Mouse (Mus musculus) heart, postnatal 25 days (tissue): Measurements from ENCODE around the gene Lgals1. TPM values are rescaled to one million over a fixed set of nuclear protein-coding genes. Genes with fewer than 3 reads are reported as not detected.
"Not testable (repeated sequence)": the region's sequence is repeated elsewhere in the genome, so short reads cannot be mapped to it uniquely, and the experiment has no call there.

Source experiments
- DNase-seq: peaks from one replicate; pipeline ENCODE4 v3.0.0; 2022; ENCODE audit warnings: low spot score
- intact Hi-C: fragments of 180-260 bp; cut with DNase I; formaldehyde crosslinking; loops from one replicate; pipeline ENCODE4 v1.15.1; 2025
- total RNA-seq, 2 experiments: library from RNA; stranded (reverse); gene quantifications; 2 replicates each; pipeline ENCODE4 v1.2.3; 2021

The Lgals1 gene
- total RNA-seq: 100 to 1,000 TPM; 188 to 192 TPM

DNA sequence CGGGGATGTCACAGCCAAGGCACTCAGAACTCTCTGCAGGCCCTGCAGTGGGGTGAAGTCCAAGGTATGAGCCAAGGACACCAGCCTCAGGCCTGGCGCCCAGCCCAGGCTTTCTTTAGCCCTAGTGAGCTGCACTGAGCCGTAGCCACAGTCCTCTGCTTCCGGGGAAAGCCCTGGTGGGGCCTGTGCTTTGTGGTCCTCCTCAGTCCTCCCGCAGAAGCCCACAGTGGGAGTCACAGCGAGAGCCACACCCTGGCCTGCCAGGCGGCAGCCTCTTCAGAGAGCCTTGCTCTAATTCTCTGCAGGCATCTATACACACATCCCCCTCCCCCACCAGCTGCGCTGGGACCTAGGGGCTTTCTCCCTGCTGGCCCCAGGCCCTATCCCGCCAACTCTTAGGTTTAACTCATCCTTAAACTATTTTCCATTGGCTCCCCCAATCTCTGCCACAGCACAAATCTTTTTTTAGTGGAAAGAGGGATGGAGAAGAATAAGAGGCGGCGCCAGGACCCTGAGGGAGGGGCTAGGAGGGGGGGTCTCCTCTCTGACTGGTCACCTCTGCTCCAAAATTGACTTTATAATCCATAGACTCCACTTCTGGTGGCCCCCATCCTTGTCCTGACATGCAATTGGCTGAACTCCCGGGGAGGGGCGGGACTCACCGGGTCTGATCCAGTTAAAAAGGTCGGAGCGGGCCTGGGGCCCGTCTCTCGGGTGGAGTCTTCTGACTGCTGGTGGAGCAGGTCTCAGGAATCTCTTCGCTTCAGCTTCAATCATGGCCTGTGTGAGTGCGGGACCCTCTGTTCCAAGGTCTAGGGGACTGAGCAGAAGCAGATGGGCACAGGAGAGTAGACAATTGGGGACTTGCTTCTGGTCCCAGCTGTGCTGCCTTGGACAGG, at the start of gene Lgals1:
Lgals1 (plus strand) TSS at position 705 of the 899 bp plus-strand sequence.
- DNase-seq: peak; percentile 90
- intact Hi-C loops: no loop called here

DNA sequence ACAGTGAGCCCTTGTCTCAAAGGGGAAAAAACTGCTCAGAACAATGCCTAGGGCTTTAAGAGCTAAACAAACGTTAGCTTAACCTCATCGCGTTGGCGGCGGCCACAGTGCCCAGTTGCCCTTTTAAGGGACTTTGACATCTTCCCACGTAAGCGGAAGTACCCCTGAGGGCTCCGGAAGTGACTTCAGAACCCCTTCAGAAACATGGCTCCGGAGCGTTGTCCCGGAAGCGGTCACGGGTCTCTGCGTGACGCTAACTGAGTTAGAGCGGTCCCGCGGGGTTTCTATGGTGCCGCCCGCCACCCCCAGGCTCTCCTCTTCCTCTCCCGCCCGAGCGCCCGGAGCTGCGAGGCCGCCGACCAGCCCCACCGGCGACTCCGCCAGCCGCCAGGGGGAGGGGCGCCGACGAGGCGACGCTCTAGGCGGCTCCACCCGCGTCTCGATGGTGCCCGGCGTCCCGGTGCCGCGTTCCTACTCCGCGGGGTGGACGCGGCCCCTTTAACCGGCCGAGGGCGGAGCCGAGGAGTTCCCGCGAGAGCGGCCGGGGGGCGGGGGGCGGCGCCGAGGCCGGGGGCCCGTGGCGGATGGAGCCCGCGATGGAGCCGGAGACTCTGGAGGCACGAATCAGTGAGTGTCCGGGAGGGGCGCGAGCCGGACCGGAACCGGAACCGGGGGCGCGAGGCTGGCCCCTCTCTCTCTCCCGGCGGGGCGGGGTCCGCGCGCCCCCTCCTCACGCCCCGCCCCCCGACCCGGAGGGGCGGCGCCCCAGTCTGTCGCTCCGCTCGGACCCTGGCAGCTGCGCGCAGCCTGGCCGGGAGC, 49.3 kb upstream of the Lgals1 start, which contains the start of gene Gga1:
Gga1 (plus strand) TSS at position 200 of the 819 bp plus-strand sequence.
- intact Hi-C loops: no loop called here
- peak; percentile 89 for DNase-seq

GRCm38 (mm10) chr15:78877810-78878390, 48.6 kb upstream of the Lgals1 start:
- intact Hi-C loops: no loop called here
- DNase-seq: no peak

DNA sequence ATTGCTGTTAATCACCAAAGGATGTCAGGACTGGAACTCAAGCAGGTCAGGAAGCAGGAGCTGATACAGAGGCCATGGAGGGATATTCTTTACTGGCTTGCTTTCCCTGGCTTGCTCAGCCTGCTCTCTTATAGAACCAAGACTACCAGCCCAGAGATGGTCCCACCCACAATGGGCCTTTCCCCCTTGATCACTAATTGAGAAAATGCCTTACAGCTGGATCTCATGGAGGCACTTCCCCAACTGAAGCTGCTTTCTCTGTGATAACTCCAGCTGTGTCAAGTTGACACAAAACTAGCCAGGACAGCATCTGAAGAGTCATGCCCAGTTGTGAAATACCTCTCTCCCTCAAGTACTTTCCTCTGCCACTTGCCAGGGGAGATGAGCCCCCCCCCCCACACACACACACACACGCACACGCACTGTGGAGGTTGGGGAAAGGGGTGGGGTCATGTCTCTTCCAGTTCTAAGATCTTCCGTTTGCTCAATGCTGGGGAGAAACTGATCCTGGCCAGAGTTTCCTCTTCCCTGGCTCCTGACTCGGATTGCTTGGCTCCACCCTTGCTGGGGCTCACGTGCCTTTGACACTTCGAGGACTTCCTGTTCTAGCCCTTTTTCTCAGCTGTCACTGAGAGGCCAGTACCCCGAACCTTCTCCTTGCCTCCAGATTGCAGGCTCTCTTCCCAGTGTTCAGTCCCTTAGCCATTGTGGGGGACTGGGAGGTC, 47.6 kb upstream of the Lgals1 start:
- intact Hi-C loops, DNase-seq: not testable (repeated sequence)

DNA sequence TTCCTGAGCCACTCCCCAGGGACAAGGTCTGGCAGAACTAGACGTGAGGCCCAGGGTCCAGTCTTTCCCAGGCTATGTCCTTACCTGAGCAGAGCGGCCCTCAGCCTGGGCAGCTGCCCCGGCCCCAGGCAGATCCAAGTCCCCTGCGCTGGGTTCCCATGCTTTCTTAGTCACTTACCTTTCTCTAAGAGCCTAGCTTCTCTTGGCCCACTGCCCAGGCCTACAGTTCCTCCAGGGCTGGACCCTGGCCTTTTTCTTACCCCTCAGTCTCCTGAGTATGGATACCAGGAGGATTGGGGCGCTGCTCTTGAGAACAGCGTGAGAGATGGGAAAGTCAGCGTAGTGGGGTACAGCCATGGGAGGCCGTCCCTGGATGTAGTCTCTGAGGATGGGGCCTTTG, 46.1 kb upstream of the Lgals1 start:
- DNase-seq: no peak
- intact Hi-C loops: no loop called here

GRCm38 (mm10) chr15:78881828-78882227, 44.7 kb upstream of the Lgals1 start:
- DNase-seq: no peak

GRCm38 (mm10) chr15:78889401-78889853, 37.1 kb upstream of the Lgals1 start:
- DNase-seq: no peak
- intact Hi-C loops: no loop called here

More at GRCm38 (mm10) chr15:78881828-78882227, 44.7 kb upstream of the Lgals1 start:
- intact Hi-C loops: no loop called here

DNA sequence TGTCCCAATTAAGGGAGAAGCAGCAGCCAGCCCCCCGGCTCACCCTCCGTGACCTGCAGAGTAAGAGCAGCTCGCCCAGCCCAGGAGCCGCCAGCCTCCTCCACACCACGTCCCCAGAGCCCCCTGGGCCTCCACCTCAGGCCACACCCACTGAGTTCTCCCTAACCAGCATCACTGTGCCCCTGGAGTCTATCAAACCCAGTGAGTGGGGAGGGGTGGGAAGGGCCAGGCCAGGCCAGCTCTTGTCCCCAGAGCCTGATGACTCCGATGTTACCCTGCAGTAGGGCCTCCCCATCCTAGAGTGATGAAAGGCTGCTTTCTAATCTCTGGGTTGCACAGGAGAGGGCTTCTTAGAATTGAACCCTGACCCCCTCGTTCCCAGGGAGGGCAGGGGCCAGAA, 34.1 kb upstream of the Lgals1 start:
- intact Hi-C loops: no loop called here
- no peak for DNase-seq

GRCm38 (mm10) chr15:78894726-78895125, 31.8 kb upstream of the Lgals1 start:
- intact Hi-C loops: no loop called here
- no peak for DNase-seq

DNA sequence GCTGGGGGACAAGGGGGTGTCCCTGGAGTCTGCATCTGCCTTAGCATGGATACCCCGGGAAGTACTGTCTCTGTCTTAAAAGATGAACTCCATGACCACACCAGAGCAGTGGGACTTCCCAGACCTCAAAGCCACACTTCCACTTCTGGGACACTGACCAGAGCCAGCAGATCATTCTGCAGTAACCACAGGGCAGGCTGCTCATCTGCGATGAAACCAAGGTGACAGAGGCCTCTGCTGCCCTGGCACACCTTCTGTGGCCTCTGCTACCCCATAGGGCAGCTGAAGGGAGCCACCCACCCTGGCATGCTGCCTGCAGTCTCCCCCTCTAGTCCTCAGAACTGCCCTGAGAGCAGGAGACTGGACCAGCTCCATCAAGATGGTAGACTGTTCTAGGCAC, 30.8 kb upstream of the Lgals1 start:
- DNase-seq: no peak
- intact Hi-C loops: no loop called here

GRCm38 (mm10) chr15:78896149-78896548, 30.4 kb upstream of the Lgals1 start:
- intact Hi-C loops: no loop called here
- no peak for DNase-seq

GRCm38 (mm10) chr15:78897488-78897887, 29.0 kb upstream of the Lgals1 start:
- no peak for DNase-seq
- intact Hi-C loops: no loop called here

DNA sequence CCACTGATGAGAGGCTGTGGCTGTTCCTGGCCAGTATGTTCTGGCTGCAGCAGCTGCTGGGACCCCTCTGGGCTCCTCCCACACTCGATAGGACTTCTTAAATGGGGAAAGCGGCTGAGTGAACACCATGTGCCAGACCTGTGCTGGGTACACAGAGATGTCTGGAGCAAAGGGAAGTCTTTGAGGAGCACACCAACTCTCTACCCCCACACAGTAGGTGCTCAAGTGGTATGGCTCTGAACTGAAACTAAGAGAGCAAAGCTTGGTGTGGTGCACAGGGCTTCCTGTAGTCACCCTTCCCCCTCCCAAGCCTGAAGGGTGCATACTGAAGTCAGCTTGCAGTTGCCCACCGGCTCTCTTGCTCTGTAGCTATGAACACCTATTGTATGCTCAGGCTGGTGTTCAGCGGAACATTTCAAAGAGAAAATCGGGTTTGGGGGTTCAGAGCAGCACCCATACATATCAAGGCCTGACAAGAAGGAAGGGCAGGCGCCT, 28.0 kb upstream of the Lgals1 start:
- intact Hi-C loops: no loop called here
- no peak for DNase-seq

DNA sequence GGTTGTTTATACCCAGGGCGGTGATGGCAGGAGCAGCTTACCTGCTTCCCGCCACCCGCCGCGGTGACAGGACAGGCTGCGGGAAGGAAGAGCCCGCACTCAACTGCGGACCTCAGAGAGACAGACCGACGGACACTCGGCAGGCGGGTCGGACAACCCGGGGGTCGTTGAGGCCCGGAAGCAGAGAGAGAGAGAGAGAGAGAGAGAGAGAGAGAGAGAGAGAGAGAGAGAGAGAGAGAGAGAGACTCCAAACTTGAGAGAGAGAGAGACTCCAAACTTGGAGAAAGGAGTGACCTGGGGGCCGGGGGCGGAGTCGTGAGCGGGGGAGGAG, 27.2 kb upstream of the Lgals1 start, which contains the start of gene Gm49510:
Gm49510 (plus strand) TSS at position 259 of the 331 bp plus-strand sequence.
- intact Hi-C loops: no loop called here
- DNase-seq: no peak

GRCm38 (mm10) chr15:78899740-78900584, 26.6 kb upstream of the Lgals1 start, which contains the start of gene Sh3bp1:
Gene Sh3bp1 (plus strand): TSS chr15:78899768.
- intact Hi-C loops: loop anchor here (5.0 kb wide), 1 partner anchor 167 kb away; no protein-coding TSS in a partner anchor
- DNase-seq: peak; percentile 32

GRCm38 (mm10) chr15:78900585-78901421, 25.7 kb upstream of the Lgals1 start:
- intact Hi-C loops: loop anchor here (5.0 kb wide), 1 partner anchor 166 kb away; no protein-coding TSS in a partner anchor
- DNase-seq: no peak

DNA sequence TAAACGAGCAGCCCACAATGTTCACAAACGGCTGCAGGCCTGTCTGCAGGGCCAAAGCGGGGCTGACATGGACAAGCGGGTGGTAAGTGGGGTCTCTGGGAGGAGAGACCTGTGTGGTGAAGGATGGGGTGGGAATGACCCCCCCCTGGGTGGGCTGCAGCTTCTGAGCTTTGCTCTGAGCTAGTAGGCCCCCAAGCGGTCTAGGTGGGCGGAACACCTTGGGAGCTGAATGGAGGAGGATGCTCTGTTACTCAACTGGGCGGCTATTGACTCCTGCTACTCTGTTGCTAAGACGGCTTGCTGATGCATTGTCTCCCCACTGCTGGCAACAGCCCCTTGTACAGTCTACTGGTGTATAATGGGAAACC, 25.1 kb upstream of the Lgals1 start:
- no peak for DNase-seq
- intact Hi-C loops: loop anchor here (5.0 kb wide), 1 partner anchor 166 kb away; no protein-coding TSS in a partner anchor
